Comparison of ENCODE assay signal across 17 mouse cellular contexts in the genomic region with DNA sequence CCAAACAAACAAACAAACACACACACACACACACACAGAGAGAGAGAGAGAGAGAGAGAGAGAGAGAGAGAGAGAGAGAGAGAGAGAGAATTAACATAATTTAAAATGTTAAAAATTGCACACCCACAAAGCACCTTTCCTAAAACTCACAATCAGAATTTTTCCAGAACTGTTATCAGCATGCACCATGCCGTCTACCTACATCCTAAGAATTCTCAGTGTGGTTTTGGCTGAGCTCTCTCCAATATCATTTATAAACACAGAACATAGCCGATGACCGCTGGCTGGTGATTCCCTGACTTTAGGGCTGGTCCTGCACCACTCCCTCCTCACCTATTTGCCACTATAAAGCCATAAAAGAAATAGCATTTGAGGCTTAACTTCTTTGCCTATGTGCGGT. TPM values are rescaled to one million over a fixed set of nuclear protein-coding genes. Genes with fewer than 3 reads are reported as not detected.
DNase-seq lines count a peak whose midpoint lies in the region; TF ChIP-seq lines count a peak whose summit lies in the region.
"Had no signal": no experiment of that assay in that cellular context is flagged by ENCODE, and none has a peak within 500 bp of the region (broad histone marks: within the 10 kb centered on the region; RNA-seq: fewer than 3 reads in every experiment).

No protein-coding gene starts in this region.

- H3K79me2 ChIP-seq in MEL (ENCODE audit: control insufficient read depth, insufficient read depth, low read length, poor library complexity): peaks cover 54% of the 10 kb centered on the region

- peak; percentile 47 to 64 for TF ChIP-seq EP300 in MEL (IDR thresholded peaks at IDR 0.05; ENCODE audit: low read depth in 1 of 2, low read length in 2 of 2)

- TF ChIP-seq CTCF in MEL (IDR thresholded peaks at IDR 0.05 in 2 of 3, conservative IDR thresholded peaks at IDR 0.05 in 1 of 3; ENCODE audit: control insufficient read depth in 1 of 3, insufficient read depth in 1 of 3, low read depth in 2 of 3, low read length in 3 of 3, poor library complexity in 1 of 3, severe bottlenecking in 1 of 3): no peak

- H3K9ac ChIP-seq in MEL (ENCODE audit: control insufficient read depth, low read depth, low read length, poor library complexity, severe bottlenecking): no peak overlapping the region

- DNase-seq in MEL (ENCODE audit: low read depth, low spot score): peak; percentile 40
- no peak for DNase-seq in gastrocnemius, postnatal 25 days
- DNase-seq: adrenal gland, adult 2 months; adrenal gland, adult 8-10 months; adrenal gland, postnatal 10 days; adrenal gland, postnatal 14 days; adrenal gland, postnatal 25 days; adrenal gland, postnatal 36 days; B cell, adult 2 months; cerebellum, adult 11 months; cerebellum, adult 11-12 months; cerebellum, adult 18-20 months; cerebellum, adult 2 months; cerebellum, adult 8-10 months had no signal

- peaks cover 2 to 20% of the 10 kb centered on the region in 2 experiments; a peak in 3 of 4 replicates for H3K4me1 ChIP-seq in MEL (ENCODE audit: control insufficient read depth in 1 of 2, insufficient read depth in 2 of 2, low read length in 2 of 2)

- no peaks in the 10 kb centered on the region for H3K9me3 ChIP-seq in MEL (replicated peaks; ENCODE audit: insufficient read depth, low read length)
- H3K9me3 ChIP-seq: G1E had no signal

- TF ChIP-seq POLR2A in MEL (IDR thresholded peaks at IDR 0.05; ENCODE audit: control insufficient read depth in 1 of 2, insufficient read depth in 1 of 2, low read depth in 1 of 2, low read length in 2 of 2, poor library complexity in 1 of 2): no peak

- H3K27me3 ChIP-seq in MEL (ENCODE audit: control insufficient read depth in 1 of 2, insufficient read depth in 2 of 2, low read length in 2 of 2): no peaks in the 10 kb centered on the region
- H3K27me3 ChIP-seq: CH12.LX, Patski had no signal

- no peak overlapping the region for H3K4me3 ChIP-seq in MEL (ENCODE audit: control insufficient read depth in 1 of 2, insufficient read depth in 1 of 2, low read depth in 2 of 2, low read length in 2 of 2)

- no peak overlapping the region for H3K27ac ChIP-seq in MEL (ENCODE audit: control insufficient read depth, low read depth, low read length)

- TF ChIP-seq RAD21 in MEL (IDR thresholded peaks at IDR 0.05; ENCODE audit: low read depth, low read length): no peak

- H3K36me3 ChIP-seq in MEL (ENCODE audit: control insufficient read depth in 1 of 2, insufficient read depth in 2 of 2, low read length in 2 of 2): peaks cover 0 to 13% of the 10 kb centered on the region in 2 experiments; a peak in 2 of 4 replicates
- H3K36me3 ChIP-seq: G1E had no signal

TF ChIP-seq in MEL, 35 proteins besides CTCF, POLR2A, EP300 and RAD21:
- TF ChIP-seq MXI1 (IDR thresholded peaks at IDR 0.05; ENCODE audit: low read depth, low read length) (no peak), TCF12 (IDR thresholded peaks at IDR 0.05; ENCODE audit: low read depth, low read length) (peak; percentile 73), E2F4 (IDR thresholded peaks at IDR 0.05; ENCODE audit: borderline replicate concordance, low read depth, low read length) (no peak), MEF2A (IDR thresholded peaks at IDR 0.05; ENCODE audit: extremely low read depth, insufficient replicate concordance, low read depth, low read length, poor library complexity, severe bottlenecking) (no peak), ZMIZ1 (IDR thresholded peaks at IDR 0.05; ENCODE audit: low read depth, low read length) (no peak), KAT2A (conservative IDR thresholded peaks at IDR 0.05; ENCODE audit: low read depth, low read length) (no peak), JUND (IDR thresholded peaks at IDR 0.05; ENCODE audit: low read depth, low read length) (no peak), TBP (IDR thresholded peaks at IDR 0.05; ENCODE audit: low read depth, low read length) (no peak), HCFC1 (IDR thresholded peaks at IDR 0.05; ENCODE audit: low read depth, low read length) (no peak), SIN3A (IDR thresholded peaks at IDR 0.05; ENCODE audit: low read length) (no peak), CHD1 (IDR thresholded peaks at IDR 0.05; ENCODE audit: low read depth, low read length) (no peak), POLR2AphosphoS5 (IDR thresholded peaks at IDR 0.05; ENCODE audit: borderline replicate concordance, low read depth, low read length) (no peak), ETS1 (IDR thresholded peaks at IDR 0.05; ENCODE audit: low read depth, low read length) (peak; percentile 46; the same call in 1 of the 2 replicates), POLR2AphosphoS2 (IDR thresholded peaks at IDR 0.05; ENCODE audit: low read length) (no peak), ZNF384 (IDR thresholded peaks at IDR 0.05; ENCODE audit: low read depth, low read length) (no peak), MYB (IDR thresholded peaks at IDR 0.05; ENCODE audit: low read depth, low read length) (no peak), USF1 (IDR thresholded peaks at IDR 0.05; ENCODE audit: low read depth, low read length) (no peak), ZKSCAN1 (IDR thresholded peaks at IDR 0.05; ENCODE audit: low read depth, low read length) (no peak), CHD2 (IDR thresholded peaks at IDR 0.05; ENCODE audit: low read length) (no peak), UBTF (IDR thresholded peaks at IDR 0.05; ENCODE audit: borderline replicate concordance, insufficient read depth, low read depth, low read length) (no peak), MAZ (IDR thresholded peaks at IDR 0.05; ENCODE audit: low read depth, low read length) (no peak), BHLHE40 (IDR thresholded peaks at IDR 0.05; ENCODE audit: borderline replicate concordance, low read depth, low read length) (no peak), NRF1 (IDR thresholded peaks at IDR 0.05; ENCODE audit: insufficient read depth, low read depth, low read length, poor library complexity, severe bottlenecking) (no peak), SMC3 (IDR thresholded peaks at IDR 0.05; ENCODE audit: low read depth, low read length) (no peak), NELFE (IDR thresholded peaks at IDR 0.05; ENCODE audit: low read depth, low read length) (no peak), GABPA (IDR thresholded peaks at IDR 0.05; ENCODE audit: low read depth, low read length) (no peak), MYC (IDR thresholded peaks at IDR 0.05; ENCODE audit: low read depth, low read length) (no peak), RCOR1 (IDR thresholded peaks at IDR 0.05; ENCODE audit: low read depth, low read length) (peak; percentile 73; the same call in 1 of the 2 replicates), MAX (IDR thresholded peaks at IDR 0.05; ENCODE audit: low read length) (no peak), USF2 (IDR thresholded peaks at IDR 0.05; ENCODE audit: borderline replicate concordance in 1 of 2, insufficient read depth in 1 of 2, low read depth in 1 of 2, low read length in 2 of 2) (no peak), TAL1 (IDR thresholded peaks at IDR 0.05; ENCODE audit: low read length) (peak; percentile 68), ZC3H11A (IDR thresholded peaks at IDR 0.05; ENCODE audit: low read depth, low read length) (no peak), GATA1 (IDR thresholded peaks at IDR 0.05; ENCODE audit: low read depth, low read length) (peak; percentile 43; the same call in 1 of the 2 replicates), ELF1 (IDR thresholded peaks at IDR 0.05; ENCODE audit: low read depth, low read length) (no peak), MAFK (IDR thresholded peaks at IDR 0.05; ENCODE audit: borderline replicate concordance, low read depth, low read length) (no peak)

RNA-seq across cellular contexts. Expression of gene Cdc14b, which starts 6.7 kb away (rescaled TPM):
- total RNA-seq in MEL (2012; rRNA removed): 18.7 and 22.2 TPM in 2 replicates
- polyA plus RNA-seq in MEL (2012; ENCODE audit: insufficient read depth in 1 of 2, insufficient read length in 2 of 2, low read depth in 1 of 2, low replicate concordance in 2 of 2, missing spikeins in 1 of 2): 10 to 100 TPM in 1 of 2 experiments, not detected in 1; 28.3 TPM
- 1 to 10 TPM; 3.8 to 4.6 TPM for total RNA-seq in gastrocnemius, postnatal 25 days (2021)

RNA-seq across cellular contexts. Expression of gene Aaed1, which starts 44.1 kb away (rescaled TPM):
- 4.2 and 4.4 TPM in 2 replicates for total RNA-seq in MEL (2012; rRNA removed)
- 100 to 1,000 TPM in 1 of 2 experiments, 10 to 100 TPM in 1; 13.5 to 190 TPM for polyA plus RNA-seq in MEL (2012; ENCODE audit: insufficient read depth in 1 of 2, insufficient read length in 2 of 2, low read depth in 1 of 2, low replicate concordance in 2 of 2, missing spikeins in 1 of 2)
- total RNA-seq in gastrocnemius, postnatal 25 days (2021): 10 to 100 TPM; 35.1 to 41.0 TPM
